Mouse (Mus musculus) CH12.LX (cell line): Measurements from ENCODE around the gene Rhbdl1. TPM values are rescaled to one million over a fixed set of nuclear protein-coding genes. Genes with fewer than 3 reads are reported as not detected.
A peak's percentile ranks its signal among the peaks of the same experiment; 100 is the strongest.

Experiments used
- DNase-seq: peaks from one replicate; pipeline ENCODE4 v3.0.0-alpha.2; 2013; ENCODE audit errors: extremely low read depth
- H3K27ac ChIP-seq: 2 replicates; pipeline ENCODE4 v1.5.1; 2012; ENCODE audit warnings: low read depth, mild to moderate bottlenecking, control low read depth, moderate library complexity; ENCODE audit not compliant: insufficient read depth
- H3K27me3 ChIP-seq: replicated peaks from 2 replicates; pipeline ENCODE3; 2012; ENCODE audit warnings: inconsistent platforms
- H3K36me3 ChIP-seq, 2 experiments: replicated peaks in 1 of 2; 2 replicates each; pipeline versions ENCODE3 to v1.6.1; 2012; ENCODE audit warnings: inconsistent platforms in 1 of 2, low read length in 1 of 2, mild to moderate bottlenecking in 1 of 2, mixed read lengths in 1 of 2, moderate library complexity in 1 of 2; ENCODE audit not compliant: control insufficient read depth in 1 of 2, insufficient read depth in 1 of 2
- H3K4me1 ChIP-seq, 2 experiments: 2 replicates each; pipeline ENCODE4 v1.6.1; 2012; ENCODE audit warnings: inconsistent platforms in 1 of 2, moderate library complexity in 1 of 2; ENCODE audit not compliant: insufficient read depth in 2 of 2, control insufficient read depth in 1 of 2
- H3K4me2 ChIP-seq: 2 replicates; pipeline ENCODE4 v1.6.1; 2012; ENCODE audit warnings: low read depth, mild to moderate bottlenecking, control low read depth; ENCODE audit not compliant: poor library complexity, insufficient read depth, severe bottlenecking
- H3K4me3 ChIP-seq, 3 experiments: fragments of 150-350 bp in 1 of 3; sonication (generic) in 1 of 3; replicated peaks in 1 of 3; 2 replicates each; pipeline versions ENCODE3 to v1.5.1; 2011 to 2012; ENCODE audit warnings: low read depth in 2 of 3, low read length in 2 of 3, mild to moderate bottlenecking in 2 of 3, moderate library complexity in 2 of 3, control low read depth in 1 of 3, improper control_type of control experiment in 1 of 3, inconsistent platforms in 1 of 3, mixed read lengths in 1 of 3; ENCODE audit not compliant: poor library complexity in 1 of 3
- H3K79me2 ChIP-seq: replicated peaks from 2 replicates; pipeline ENCODE4 v1.6.1; 2012; ENCODE audit warnings: mild to moderate bottlenecking, moderate library complexity; ENCODE audit not compliant: control insufficient read depth, poor library complexity, insufficient read depth, severe bottlenecking; ENCODE audit errors: extremely low read depth
- H3K9ac ChIP-seq: 2 replicates; pipeline ENCODE4 v1.6.1; 2012; ENCODE audit warnings: low read depth, mild to moderate bottlenecking, control low read depth, moderate library complexity; ENCODE audit not compliant: insufficient read depth
- H3K9me3 ChIP-seq: replicated peaks from 2 replicates; pipeline ENCODE3; 2012; ENCODE audit warnings: low read length, inconsistent platforms, mixed read lengths
- BHLHE40 ChIP-seq: IDR thresholded peaks from 2 replicates; pipeline ENCODE4 v1.6.1; 2011; ENCODE audit warnings: mild to moderate bottlenecking, low read depth, low read length, improper control_type of control experiment
- CHD2 ChIP-seq: IDR thresholded peaks from 2 replicates; pipeline ENCODE4 v1.6.1; 2011; ENCODE audit warnings: low read length, improper control_type of control experiment
- CTCF ChIP-seq, 2 experiments: IDR thresholded peaks in 1 of 2; conservative IDR thresholded peaks in 1 of 2; 2 replicates each; pipeline ENCODE4 v1.5.1; 2011 to 2012; ENCODE audit warnings: low read depth in 2 of 2, low read length in 2 of 2, improper control_type of control experiment in 1 of 2, inconsistent platforms in 1 of 2, mild to moderate bottlenecking in 1 of 2, moderate library complexity in 1 of 2
- E2F4 ChIP-seq: IDR thresholded peaks from 2 replicates; pipeline ENCODE4 v1.6.1; 2011; ENCODE audit warnings: low read depth, low read length, improper control_type of control experiment; ENCODE audit not compliant: insufficient replicate concordance
- ELF1 ChIP-seq: IDR thresholded peaks from 2 replicates; pipeline ENCODE4 v1.6.1; 2014; ENCODE audit warnings: low read depth, mild to moderate bottlenecking, inconsistent platforms, low read length, improper control_type of control experiment
- EP300 ChIP-seq: IDR thresholded peaks from 2 replicates; pipeline ENCODE4 v1.6.1; 2011; ENCODE audit warnings: low read length, improper control_type of control experiment
- ETS1 ChIP-seq: conservative IDR thresholded peaks from 2 replicates; pipeline ENCODE4 v1.6.1; 2012; ENCODE audit warnings: low read depth, mild to moderate bottlenecking, inconsistent platforms, low read length, improper control_type of control experiment, moderate library complexity
- GABPA ChIP-seq: IDR thresholded peaks from 2 replicates; pipeline ENCODE4 v1.6.1; 2012; ENCODE audit warnings: low read depth, low read length, improper control_type of control experiment, inconsistent platforms; ENCODE audit not compliant: insufficient replicate concordance
- HCFC1 ChIP-seq: IDR thresholded peaks from 2 replicates; pipeline ENCODE4 v1.6.1; 2012; ENCODE audit warnings: low read depth, mild to moderate bottlenecking, inconsistent platforms, low read length, improper control_type of control experiment
- IRF4 ChIP-seq: IDR thresholded peaks from 2 replicates; pipeline ENCODE4 v1.6.1; 2014; ENCODE audit warnings: low read depth, mild to moderate bottlenecking, inconsistent platforms, low read length, improper control_type of control experiment
- JUN ChIP-seq: IDR thresholded peaks from 2 replicates; pipeline ENCODE4 v1.6.1; 2011; ENCODE audit warnings: low read depth, mild to moderate bottlenecking, low read length, improper control_type of control experiment, moderate library complexity; ENCODE audit not compliant: insufficient read depth
- KAT2A ChIP-seq: IDR thresholded peaks from 2 replicates; pipeline ENCODE4 v1.6.1; 2012; ENCODE audit warnings: low read length, improper control_type of control experiment, inconsistent platforms; ENCODE audit not compliant: insufficient replicate concordance
- MAZ ChIP-seq: IDR thresholded peaks from 2 replicates; pipeline ENCODE4 v1.6.1; 2012; ENCODE audit warnings: low read depth, mild to moderate bottlenecking, inconsistent platforms, low read length, improper control_type of control experiment, moderate library complexity
- MXI1 ChIP-seq: IDR thresholded peaks from 2 replicates; pipeline ENCODE4 v1.6.1; 2011; ENCODE audit warnings: mild to moderate bottlenecking, low read depth, low read length, improper control_type of control experiment
- MYC ChIP-seq: IDR thresholded peaks from 2 replicates; pipeline ENCODE4 v1.6.1; 2011; ENCODE audit warnings: low read depth, mild to moderate bottlenecking, improper control_type of control experiment, low read length
- POLR2A ChIP-seq: IDR thresholded peaks from 2 replicates; pipeline ENCODE4 v1.6.1; 2011; ENCODE audit warnings: low read depth, mild to moderate bottlenecking, improper control_type of control experiment, low read length
- RAD21 ChIP-seq: IDR thresholded peaks from 2 replicates; pipeline ENCODE4 v1.6.1; 2011; ENCODE audit warnings: low read depth, mild to moderate bottlenecking, low read length, improper control_type of control experiment, moderate library complexity
- RCOR1 ChIP-seq: conservative IDR thresholded peaks from 2 replicates; pipeline ENCODE4 v1.6.1; 2012; ENCODE audit warnings: low read depth, mild to moderate bottlenecking, inconsistent platforms, low read length, improper control_type of control experiment
- SIN3A ChIP-seq: IDR thresholded peaks from 2 replicates; pipeline ENCODE4 v1.6.1; 2012; ENCODE audit warnings: low read length, improper control_type of control experiment, inconsistent platforms
- SMC3 ChIP-seq: IDR thresholded peaks from 2 replicates; pipeline ENCODE4 v1.6.1; 2011; ENCODE audit warnings: low read depth, low read length, improper control_type of control experiment
- TBP ChIP-seq: conservative IDR thresholded peaks from 2 replicates; pipeline ENCODE4 v1.6.1; 2011; ENCODE audit warnings: low read depth, low read length, improper control_type of control experiment
- TCF12 ChIP-seq: IDR thresholded peaks from 2 replicates; pipeline ENCODE4 v1.6.1; 2014; ENCODE audit warnings: low read depth, mild to moderate bottlenecking, inconsistent platforms, low read length, improper control_type of control experiment
- USF1 ChIP-seq: IDR thresholded peaks from 2 replicates; pipeline ENCODE4 v1.6.1; 2014; ENCODE audit warnings: low read depth, mild to moderate bottlenecking, inconsistent platforms, low read length, improper control_type of control experiment
- ZC3H11A ChIP-seq: IDR thresholded peaks from 2 replicates; pipeline ENCODE4 v1.6.1; 2012; ENCODE audit warnings: low read depth, mild to moderate bottlenecking, inconsistent platforms, low read length, improper control_type of control experiment
- ZKSCAN1 ChIP-seq: IDR thresholded peaks from 2 replicates; pipeline ENCODE4 v1.6.1; 2012; ENCODE audit warnings: low read depth, inconsistent platforms, low read length, improper control_type of control experiment, borderline replicate concordance
- ZMIZ1 ChIP-seq: IDR thresholded peaks from 2 replicates; pipeline ENCODE4 v1.6.1; 2012; ENCODE audit warnings: low read depth, mild to moderate bottlenecking, inconsistent platforms, low read length, improper control_type of control experiment
- ZNF384 ChIP-seq: IDR thresholded peaks from 2 replicates; pipeline ENCODE4 v1.6.1; 2012; ENCODE audit warnings: low read depth, low read length, improper control_type of control experiment, inconsistent platforms
- dilution Hi-C: fragments of 300-500 bp; cut with MboI; formaldehyde crosslinking; loops from 2 replicates; pipeline ENCODE4 v1.14.3; 2020; ENCODE audit warnings: low sequenced_read_pairs; ENCODE audit not compliant: extremely low pct_unique_long_range_greater_than_20kb, extremely low pct_ligation_motif_present
- in situ Hi-C: fragments of 300-500 bp; cut with MboI; formaldehyde crosslinking; loops from 3 replicates; pipeline ENCODE4 v1.14.3; 2019; ENCODE audit warnings: low sequenced_read_pairs, low pct_ligation_motif_present, low pct_unique_long_range_greater_than_20kb, mixed read lengths
- polyA plus RNA-seq: library from polyadenylated mRNA; unstranded; fragments of >175 nt; gene quantifications from 2 replicates; pipeline ENCODE4 v1.2.1, GENCODE M21; 2012; ENCODE audit warnings: low read depth; ENCODE audit not compliant: insufficient read length
- total RNA-seq, 2 experiments: library from RNA; depleted of rRNA; stranded (reverse); fragments of 300-350 nt in 1 of 2; fragments of >200 nt in 1 of 2; gene quantifications; 2 replicates each; pipeline ENCODE4 v1.2.3; 2012 to 2014

Gene Rhbdl1
- total and polyA plus RNA-seq, 3 experiments = 1.9 to 2.8 TPM; not detected in 1

GRCm38 (mm10) chr17:25834595-25835222, 2.4 kb downstream of the Rhbdl1 start:
- Histone ChIP-seq H3K4me3 (no peak overlapping the region), H3K4me2 (0 out of 2 replicates have a peak overlapping the region, but pooled peaks have one; percentile 33), H3K27me3 (no peaks in the 10 kb centered on the region), H3K27ac (no peak overlapping the region), H3K36me3 (peaks cover 62 to 76% of the 10 kb centered on the region in 2 experiments), H3K9me3 (no peaks in the 10 kb centered on the region), H3K4me1 (peaks cover 16 to 37% of the 10 kb centered on the region in 2 experiments), H3K79me2 (peaks cover 14% of the 10 kb centered on the region), H3K9ac (no peak overlapping the region)
- DNase-seq = no peak
- in situ Hi-C loops = no loop called here
- no peak for TF ChIP-seq ETS1
- no peak for TF ChIP-seq ZNF384
- no peak for TF ChIP-seq SMC3
- TF ChIP-seq ZMIZ1 = no peak
- no peak for TF ChIP-seq CTCF (conservative IDR thresholded peaks at IDR 0.05 in 1 of 2, IDR thresholded peaks at IDR 0.05 in 1 of 2; ENCODE audit: low read depth in 2 of 2, low read length in 2 of 2)
- no peak for TF ChIP-seq E2F4
- no peak for TF ChIP-seq MYC
- TF ChIP-seq ZC3H11A = no peak
- TF ChIP-seq GABPA = no peak
- TF ChIP-seq ELF1 = no peak
- TF ChIP-seq BHLHE40 = no peak
- TF ChIP-seq USF1 = no peak
- TF ChIP-seq IRF4 = no peak
- no peak for TF ChIP-seq TBP
- TF ChIP-seq CHD2 = no peak
- TF ChIP-seq MXI1 = no peak
- no peak for TF ChIP-seq RCOR1
- dilution Hi-C loops = no loop called here

DNA sequence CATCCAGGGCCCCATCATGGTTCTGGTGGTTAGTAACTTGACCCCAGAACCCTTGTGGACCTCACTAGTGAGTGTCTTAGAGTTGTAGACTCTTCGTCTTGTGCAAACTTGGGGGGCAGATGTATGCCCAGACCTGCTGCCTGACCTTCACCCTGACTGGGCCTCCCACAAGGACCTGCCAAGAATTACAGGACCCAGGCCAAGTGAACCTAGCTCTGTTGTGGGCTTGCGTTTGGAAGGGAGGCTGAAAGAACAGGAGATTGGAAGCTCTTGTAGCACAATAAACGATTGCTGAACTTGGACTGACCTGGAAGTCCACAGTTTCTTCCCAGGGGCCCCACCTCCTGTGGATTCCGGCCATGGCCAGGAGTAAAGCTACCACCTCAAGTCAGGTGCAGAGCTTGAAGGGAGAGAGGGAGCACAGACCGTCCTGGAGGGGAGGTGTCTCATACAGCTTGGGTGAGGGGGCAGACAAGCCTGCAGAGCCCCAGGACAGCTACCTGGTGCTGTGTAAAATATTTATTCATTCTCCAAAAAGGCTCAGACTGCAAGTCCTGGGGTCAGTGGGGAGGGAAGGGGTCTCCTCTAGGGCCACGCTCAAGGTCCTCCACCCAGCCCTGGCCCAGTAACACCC, 3.0 kb downstream of the Rhbdl1 start:
- TF ChIP-seq CTCF (conservative IDR thresholded peaks at IDR 0.05 in 1 of 2, IDR thresholded peaks at IDR 0.05 in 1 of 2; ENCODE audit: low read depth in 2 of 2, low read length in 2 of 2) = no peak
- TF ChIP-seq SMC3 = no peak
- TF ChIP-seq MAZ = no peak
- no peak for TF ChIP-seq EP300
- TF ChIP-seq TCF12 = no peak
- TF ChIP-seq RAD21 = no peak
- TF ChIP-seq ZKSCAN1 = no peak
- TF ChIP-seq KAT2A = no peak
- TF ChIP-seq ETS1 = no peak
- no peak for TF ChIP-seq POLR2A
- TF ChIP-seq TBP = no peak
- no peak for TF ChIP-seq HCFC1
- TF ChIP-seq JUN = no peak
- TF ChIP-seq SIN3A = no peak
- Histone ChIP-seq H3K4me3 (peak overlapping the region; percentile 69 to 81 (median 71)), H3K79me2 (peaks cover 14% of the 10 kb centered on the region), H3K9ac (peak overlapping the region; percentile 84; the same call in 1 of the 2 replicates), H3K4me2 (peak overlapping the region; percentile 33), H3K9me3 (no peaks in the 10 kb centered on the region), H3K4me1 (peaks cover 16 to 40% of the 10 kb centered on the region in 2 experiments), H3K27me3 (no peaks in the 10 kb centered on the region), H3K27ac (no peak overlapping the region), H3K36me3 (peaks cover 56 to 76% of the 10 kb centered on the region in 2 experiments)
- dilution Hi-C loops (no loop called here), in situ Hi-C loops (no loop called here)
- no peak for DNase-seq
